Mouse (Mus musculus): ENCODE results near the gene Ank2.

- TF ChIP-seq EP300 (IDR thresholded peaks at IDR 0.05; ENCODE audit: insufficient read depth, low read depth, low read length) = no peak
- TF ChIP-seq CTCF (IDR thresholded peaks at IDR 0.05) = no peak
- TF ChIP-seq POLR2A (IDR thresholded peaks at IDR 0.05; ENCODE audit: insufficient read depth, low read depth, low read length) = no peak
These were observed 204.4 kb downstream of the Ank2 start for GRCm38 (mm10) chr3:127294610-127295349.

Measured in heart, adult 2 months (tissue).